Mouse (Mus musculus) cerebellum, adult (tissue): ENCODE results near the gene Ccdc6.

Experiments used
- ATAC-seq: cut with Nextera tagmentation; 2 replicates; pipeline ENCODE4 v1.9.2; 2017; ENCODE audit warnings: mild to moderate bottlenecking, moderate library complexity, mixed read lengths; ENCODE audit not compliant: insufficient number of reproducible peaks, low FRiP score, low TSS enrichment

Ccdc6 gene

GRCm38 (mm10) chr10:70160811-70161210 is 63.9 kb downstream of the Ccdc6 start:
- ATAC-seq, result no peak

DNA sequence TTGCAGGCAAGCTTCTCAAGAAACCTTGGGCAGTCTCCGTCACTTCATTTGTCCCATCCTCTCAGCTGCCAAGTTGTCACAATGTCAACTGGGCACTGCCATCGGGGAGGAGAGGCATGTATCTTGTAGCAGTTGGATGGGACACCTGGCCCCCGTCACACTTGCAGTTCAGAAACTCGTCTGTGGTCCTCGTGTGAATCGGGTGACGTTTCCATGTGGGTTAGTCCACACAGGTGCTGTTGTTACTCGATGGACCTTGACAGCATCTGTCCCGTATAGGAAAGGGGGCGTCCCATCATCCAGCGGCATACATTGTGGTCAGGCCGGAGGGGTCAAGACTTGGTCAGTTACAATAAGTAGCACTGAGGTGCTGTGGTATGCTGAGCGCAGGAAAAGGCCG is 64.6 kb downstream of the Ccdc6 start:
- no peak for ATAC-seq

DNA sequence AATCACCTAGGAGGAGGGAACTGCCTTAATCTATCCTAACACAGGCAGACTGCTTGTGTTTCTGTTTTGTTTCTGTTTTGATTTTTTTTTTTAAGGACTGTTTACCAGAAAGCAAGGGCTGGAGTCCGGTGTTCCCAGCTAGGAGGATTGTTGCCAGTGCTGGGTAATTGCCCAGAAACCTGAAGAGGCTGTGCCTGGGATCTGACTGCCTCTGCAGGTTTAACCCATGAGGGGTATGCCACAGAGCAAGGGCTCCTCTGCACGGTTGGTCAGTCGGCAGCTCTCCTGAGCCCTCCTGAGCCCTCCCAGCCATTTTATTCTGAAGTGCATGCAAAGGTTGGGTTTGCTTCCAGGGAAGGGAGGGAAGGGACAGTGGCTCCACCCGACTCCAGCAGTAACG is 66.8 kb downstream of the Ccdc6 start:
- ATAC-seq, result peak; percentile 70

GRCm38 (mm10) chr10:70165877-70166276 is 69.0 kb downstream of the Ccdc6 start:
- ATAC-seq, result peak; percentile 54

GRCm38 (mm10) chr10:70166427-70166826 is 69.5 kb downstream of the Ccdc6 start:
- no peak for ATAC-seq

DNA sequence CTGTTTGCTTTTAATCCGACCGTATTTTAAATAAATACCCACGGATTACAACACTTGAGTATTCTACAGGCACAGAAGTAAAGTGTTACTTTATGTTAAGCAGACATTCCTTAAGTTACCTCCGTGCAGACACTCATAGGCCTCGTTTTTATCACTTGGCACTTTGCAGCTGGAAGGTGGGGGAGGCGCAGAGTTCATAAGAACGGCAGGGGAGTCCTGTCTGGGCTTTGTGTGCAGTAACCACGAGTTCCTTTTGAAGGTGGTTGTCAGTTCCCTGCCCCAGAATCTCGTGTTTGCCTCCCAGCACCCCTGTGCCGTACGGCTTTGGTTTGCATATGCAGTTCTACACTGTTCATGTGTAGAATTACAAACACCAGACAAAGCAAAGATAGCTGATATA is 70.7 kb downstream of the Ccdc6 start:
- no peak for ATAC-seq

GRCm38 (mm10) chr10:70168396-70168795 is 71.5 kb downstream of the Ccdc6 start:
- ATAC-seq, result no peak

DNA sequence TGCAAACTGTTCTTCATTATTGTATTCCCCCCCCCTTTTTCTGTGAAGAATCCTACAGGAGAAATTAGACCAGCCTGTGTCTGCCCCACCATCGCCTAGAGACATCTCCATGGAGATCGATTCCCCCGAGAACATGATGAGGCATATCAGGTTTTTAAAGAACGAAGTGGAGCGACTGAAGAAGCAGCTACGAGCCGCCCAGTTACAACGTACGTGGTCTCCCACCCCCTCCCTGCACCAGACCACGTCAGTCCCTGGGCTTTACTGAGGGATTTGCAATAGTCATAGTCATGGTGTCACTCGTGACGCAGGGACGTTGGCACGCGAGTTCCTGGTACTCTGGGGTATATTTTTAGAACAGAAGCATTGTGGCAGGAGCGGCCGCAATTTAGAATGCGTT is 72.1 kb downstream of the Ccdc6 start:
- ATAC-seq, result no peak

GRCm38 (mm10) chr10:70173314-70173713 is 76.4 kb downstream of the Ccdc6 start:
- ATAC-seq, result peak; percentile 57; the same call in 1 of the 2 replicates

GRCm38 (mm10) chr10:70174494-70175190 is 77.7 kb downstream of the Ccdc6 start:
- no peak for ATAC-seq

DNA sequence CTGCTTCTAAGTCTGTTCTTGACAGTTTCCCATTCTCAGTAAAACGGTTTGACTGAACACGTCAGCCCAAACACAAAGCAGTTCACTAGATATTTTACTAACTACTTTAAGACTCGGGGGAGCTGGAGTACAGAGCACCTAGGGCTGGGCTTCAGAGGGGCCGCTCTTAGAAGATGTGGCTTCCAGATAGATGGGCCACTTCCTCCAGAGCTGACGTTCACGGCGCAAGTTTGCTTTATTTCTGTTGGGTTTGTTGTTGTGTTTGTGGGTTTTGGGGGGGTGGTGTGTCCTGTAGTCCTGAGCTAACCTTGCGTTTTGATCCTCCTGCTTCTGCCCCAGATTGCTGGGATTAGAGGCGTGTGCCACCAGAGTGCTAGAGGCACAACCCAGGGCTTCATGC is 83.8 kb downstream of the Ccdc6 start:
- no peak for ATAC-seq

- ATAC-seq, result no peak
Observed at GRCm38 (mm10) chr10:70181279-70181972, 84.5 kb downstream of the Ccdc6 start.

DNA sequence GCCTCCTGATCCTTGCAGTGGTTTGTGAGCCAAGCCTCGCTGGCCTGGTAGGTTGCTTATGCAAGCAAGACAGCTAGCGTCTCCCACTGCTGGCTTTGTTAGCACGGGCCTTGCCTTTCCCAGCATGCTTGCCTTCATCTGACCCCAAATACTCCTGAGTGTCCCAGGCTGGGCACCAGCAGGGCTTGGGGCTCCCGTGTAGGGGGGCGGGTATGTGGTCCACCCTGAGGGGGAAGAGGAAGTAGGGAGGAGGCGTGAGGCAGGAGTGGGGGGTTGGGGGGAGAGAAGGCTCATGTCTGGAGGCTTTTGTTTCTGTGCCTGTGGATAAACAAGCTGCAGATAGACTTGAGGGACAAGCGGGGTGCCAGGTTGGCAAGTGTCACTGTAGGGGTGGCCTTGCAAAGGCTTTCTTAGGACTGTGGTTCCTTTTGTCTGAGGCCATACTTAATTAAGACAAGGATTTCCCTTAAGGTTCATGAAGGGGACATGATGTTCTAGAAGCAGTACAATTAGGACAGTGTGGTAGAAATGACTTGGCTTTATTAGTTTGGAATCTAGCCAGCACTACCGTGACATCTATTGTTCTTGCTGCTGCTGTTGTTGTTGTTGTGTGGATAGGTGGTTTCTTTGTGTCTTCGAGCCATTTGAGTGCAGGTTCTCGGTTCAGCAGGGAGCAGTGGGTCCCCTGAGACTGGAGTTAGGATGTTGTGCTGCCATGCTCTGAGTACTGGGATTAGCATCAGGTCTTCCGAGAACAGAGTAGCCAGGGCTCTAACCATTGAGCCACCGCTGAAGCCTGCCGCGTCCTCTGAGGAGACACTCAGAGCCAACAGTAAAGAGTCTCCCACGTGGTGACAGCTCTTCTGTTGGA is 86.5 kb downstream of the Ccdc6 start:
- ATAC-seq, result no peak; the same call in 1 of the 2 replicates

DNA sequence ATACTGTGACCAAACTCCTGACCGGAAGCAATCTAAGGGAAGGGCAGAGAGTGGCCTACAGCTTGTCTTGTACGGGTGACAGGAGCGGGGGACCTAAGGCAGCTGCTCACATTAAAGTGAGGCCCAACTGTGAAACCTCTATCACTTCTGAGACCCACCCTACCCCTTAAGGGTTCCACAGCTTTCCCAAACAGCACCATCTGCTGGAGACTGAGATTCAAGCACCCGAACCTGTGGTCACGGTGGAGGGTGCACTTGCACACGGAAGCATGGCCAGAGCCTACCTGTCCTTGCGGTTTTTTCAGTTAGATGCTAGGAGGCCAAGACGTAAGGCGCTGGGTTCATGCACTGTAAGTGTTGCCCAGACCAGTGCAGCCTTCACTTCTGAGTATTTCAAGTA is 89.2 kb downstream of the Ccdc6 start:
- ATAC-seq, result peak; percentile 37; the same call in 1 of the 2 replicates

- ATAC-seq, result no peak
Observed at GRCm38 (mm10) chr10:70186586-70186985, 89.7 kb downstream of the Ccdc6 start.

DNA sequence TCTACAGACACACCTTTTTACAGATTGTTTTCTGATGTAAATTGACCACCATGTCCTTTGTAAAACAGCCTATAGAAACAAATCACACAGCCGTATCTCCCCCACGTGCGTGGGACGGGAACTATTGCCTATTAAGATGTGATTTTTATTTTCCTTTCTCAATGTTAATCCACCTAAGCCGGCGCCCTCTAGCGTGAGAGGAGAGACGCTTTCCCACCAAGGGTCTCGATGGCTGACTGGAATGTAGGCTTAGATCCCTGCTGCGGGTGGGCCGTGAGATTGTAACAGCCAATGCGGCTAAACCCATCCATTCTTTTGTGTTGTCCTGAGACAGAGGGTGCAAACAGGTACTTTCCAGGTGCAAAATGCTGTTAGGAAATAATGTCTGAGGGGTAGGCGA is 92.9 kb downstream of the Ccdc6 start:
- ATAC-seq, result no peak

DNA sequence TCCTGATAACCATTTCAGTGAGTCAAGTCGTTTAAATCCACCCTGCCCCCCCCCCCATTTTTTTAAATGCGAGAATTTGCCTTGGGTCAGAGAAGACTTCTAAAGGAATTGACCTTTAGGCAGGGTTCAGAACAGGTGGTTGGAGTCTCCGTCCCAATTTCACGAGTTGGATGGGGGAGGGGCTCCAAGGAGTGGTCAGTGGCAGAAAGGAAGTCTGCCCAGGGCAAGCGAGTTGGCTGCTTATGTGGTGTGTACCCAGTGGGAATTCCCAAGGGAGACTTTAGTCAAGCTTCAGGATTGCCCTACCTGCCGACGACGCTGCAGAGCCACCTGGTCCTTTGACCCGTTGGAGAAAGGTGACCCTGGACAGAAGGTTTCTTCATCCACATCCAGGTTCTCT is 97.4 kb downstream of the Ccdc6 start:
- no peak for ATAC-seq

DNA sequence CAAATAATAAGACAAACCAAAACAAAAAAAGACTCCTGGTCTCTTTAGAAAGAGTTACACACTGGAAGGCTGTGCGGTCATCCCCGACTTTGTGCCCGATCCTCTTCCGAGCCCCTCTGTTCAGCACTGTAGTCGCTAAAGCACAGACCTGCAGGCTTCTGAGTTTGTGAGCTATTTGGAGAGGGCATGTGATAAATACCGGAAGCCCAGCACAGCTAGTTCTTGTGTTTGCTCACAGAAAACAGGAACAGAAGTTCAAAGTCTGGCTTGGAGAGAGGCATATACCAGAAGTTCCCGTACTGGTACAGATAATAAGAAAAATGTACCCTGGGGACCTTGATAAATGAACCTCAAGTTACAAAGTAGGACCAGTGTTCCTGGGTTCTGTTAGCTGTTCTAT is 98.4 kb downstream of the Ccdc6 start:
- no peak for ATAC-seq

DNA sequence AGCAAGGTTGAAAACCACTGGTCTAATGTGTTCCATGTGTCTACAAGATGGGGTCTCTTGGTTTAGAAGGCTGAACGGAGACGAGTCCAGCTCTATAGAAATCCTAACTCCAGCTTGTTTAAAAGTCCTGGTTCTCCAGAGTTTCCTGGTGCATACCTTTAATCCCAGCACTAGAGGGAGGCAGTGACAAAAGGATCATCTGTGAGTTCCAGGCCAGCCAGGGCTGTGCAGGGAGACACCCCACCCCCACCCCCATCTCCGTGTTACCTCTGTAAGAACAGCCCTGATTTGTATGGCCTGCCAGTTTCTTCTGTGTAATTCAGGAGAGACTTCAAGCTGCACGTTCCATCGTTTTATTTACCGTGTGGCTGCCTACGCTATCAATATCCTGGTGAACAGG is 98.9 kb downstream of the Ccdc6 start:
- peak; percentile 36; the same call in 1 of the 2 replicates for ATAC-seq

DNA sequence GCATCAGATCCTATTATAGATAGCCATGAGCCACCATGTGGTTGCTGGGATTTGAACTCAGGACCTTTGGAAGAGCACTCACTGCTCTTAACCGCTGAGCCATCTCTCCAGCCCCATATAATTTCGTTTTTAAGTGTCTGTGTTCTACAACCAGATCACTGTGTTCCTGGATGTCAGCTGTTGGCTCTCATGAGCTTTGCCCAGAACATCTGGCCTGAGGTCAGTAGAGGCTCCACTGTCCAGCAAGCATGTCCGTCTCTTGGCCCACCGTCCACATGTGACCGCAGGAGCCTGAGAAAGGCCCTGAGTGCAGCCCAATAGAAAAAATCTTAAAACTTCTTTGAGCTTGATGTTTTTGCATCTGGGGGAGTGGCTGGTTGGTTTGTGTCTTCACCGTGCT is 99.7 kb downstream of the Ccdc6 start:
- no peak for ATAC-seq

DNA sequence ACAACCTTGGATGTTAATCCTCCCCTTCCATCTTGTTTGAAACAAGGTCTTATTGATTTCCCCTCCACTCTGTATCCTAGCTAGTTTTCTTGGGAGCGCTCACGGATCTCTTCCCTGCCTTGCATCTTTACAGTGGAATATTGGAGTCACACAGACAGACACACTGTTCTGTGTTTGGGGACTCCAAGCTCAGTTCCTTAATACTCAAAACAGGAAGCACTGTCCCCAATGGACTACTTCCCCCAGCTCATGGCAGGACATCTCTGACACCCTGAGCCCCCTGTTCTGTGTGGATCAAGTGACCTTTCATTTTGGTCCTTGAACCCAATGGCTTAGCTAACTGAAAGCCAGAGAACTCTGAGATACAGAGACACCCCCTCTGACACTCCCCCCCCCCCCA is 100.7 kb downstream of the Ccdc6 start:
- ATAC-seq, result no peak
